Mouse (Mus musculus): ENCODE measurements at regions not wholly inside any gene's neighbourhood (a gene's known extent, or its start where the extent isn't known, plus 50 kb on each side); places are given as distances from the start of the nearest gene placed in this dataset.
A peak's percentile ranks its signal among the peaks of the same experiment; 100 is the strongest.
"Not testable (repeated sequence)": the region's sequence is repeated elsewhere in the genome, so short reads cannot be mapped to it uniquely, and the experiment has no call there.

GRCm38 (mm10) chr4:146727119-146727518, 116.4 kb downstream of the Zfp993 start:
- peak; percentile 10 for DNase-seq (ENCODE audit: low spot score)
- not testable (repeated sequence) for H3K4me1 ChIP-seq; H3K36me3 ChIP-seq; H3K27ac ChIP-seq (replicated peaks); H3K27me3 ChIP-seq (ENCODE audit: low read depth, poor library complexity, severe bottlenecking); H3K4me3 ChIP-seq
- WGBS, result 82% methylated on average over 6 of the region's 6 CpGs
- peaks cover 61% of the 10 kb centered on the region for H3K9me3 ChIP-seq (replicated peaks)

- DNase-seq (ENCODE audit: low spot score), result peak; percentile 10
Measured at GRCm38 (mm10) chr4:146739775-146740174, 129.0 kb downstream of the Zfp993 start.

GRCm38 (mm10) chr4:146740649-146741048, 129.9 kb downstream of the Zfp993 start:
- H3K27me3 ChIP-seq (ENCODE audit: low read depth, poor library complexity, severe bottlenecking); H3K4me3 ChIP-seq; H3K36me3 ChIP-seq; H3K27ac ChIP-seq (replicated peaks); H3K4me1 ChIP-seq: not testable (repeated sequence)
- H3K9me3 ChIP-seq (replicated peaks), result peaks cover 47% of the 10 kb centered on the region
- WGBS, result 84% methylated on average over 7 of the region's 7 CpGs
- DNase-seq (ENCODE audit: low spot score), result peak; percentile 6

More at GRCm38 (mm10) chr4:146739775-146740174, 129.0 kb downstream of the Zfp993 start:
- H3K27ac ChIP-seq (replicated peaks); H3K4me1 ChIP-seq; H3K36me3 ChIP-seq; H3K27me3 ChIP-seq (ENCODE audit: low read depth, poor library complexity, severe bottlenecking); H3K4me3 ChIP-seq: not testable (repeated sequence)
- 92% methylated on average over 2 of the region's 2 CpGs for WGBS
- peaks cover 54% of the 10 kb centered on the region for H3K9me3 ChIP-seq (replicated peaks)

- not testable (repeated sequence) for H3K27ac ChIP-seq (replicated peaks); DNase-seq (ENCODE audit: low spot score); H3K27me3 ChIP-seq (ENCODE audit: low read depth, poor library complexity, severe bottlenecking); H3K36me3 ChIP-seq; H3K4me3 ChIP-seq; H3K4me1 ChIP-seq
- peaks cover 42% of the 10 kb centered on the region for H3K9me3 ChIP-seq (replicated peaks)
Measured at GRCm38 (mm10) chr4:146743762-146744161, 133.0 kb downstream of the Zfp993 start.
